Comparison of ENCODE assay signal across 19 mouse cellular contexts in the genomic region with DNA sequence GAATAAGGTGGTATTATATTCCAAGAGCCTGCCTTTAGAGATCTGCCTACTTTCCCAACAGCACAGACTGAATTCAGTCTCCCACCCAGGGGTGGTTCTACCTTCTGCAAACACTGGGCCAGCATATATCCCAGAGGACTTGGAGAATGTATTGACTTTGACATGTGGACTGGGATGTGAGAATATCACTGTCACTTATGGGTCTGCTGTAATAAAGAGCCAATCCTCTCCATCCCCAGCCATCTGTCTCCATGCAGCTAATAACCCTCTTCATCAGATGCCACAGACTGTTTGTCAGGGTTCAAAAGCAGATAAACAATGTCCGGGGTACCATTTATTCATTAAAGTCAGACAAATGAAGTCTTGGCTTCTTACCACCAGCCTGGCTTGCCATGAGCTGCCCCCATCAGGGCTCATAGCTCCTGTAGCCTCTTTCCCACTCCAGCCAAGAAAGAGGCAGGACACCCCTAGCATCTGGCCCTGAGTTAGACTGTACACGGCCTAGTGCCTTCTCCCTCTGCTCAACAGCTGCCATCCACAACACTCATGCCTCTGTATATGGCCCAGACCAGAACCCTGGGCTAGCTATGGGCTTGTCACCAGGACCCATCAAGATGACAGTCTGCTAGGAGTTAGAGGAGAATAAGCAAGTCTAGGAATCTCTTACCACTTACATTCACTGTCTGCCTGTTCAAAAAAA.
A peak's percentile ranks its signal among the peaks of the same experiment; 100 is the strongest.
DNase-seq lines count a peak whose midpoint lies in the region; ATAC-seq and TF ChIP-seq lines count a peak whose summit lies in the region.
"Had no signal": no experiment of that assay in that cellular context is flagged by ENCODE, and none has a peak within 500 bp of the region (broad histone marks: within the 10 kb centered on the region; RNA-seq: fewer than 3 reads in every experiment).

No protein-coding gene starts in this region.

- H3K4me2 ChIP-seq in embryonic facial prominence, embryonic 11.5 days (ENCODE audit: low read depth, low read length) = no peak overlapping the region
- H3K4me2 ChIP-seq in neural tube, embryonic 12.5 days (replicated peaks) = no peak overlapping the region
- no peak overlapping the region for H3K4me2 ChIP-seq in stomach, postnatal 0 days (replicated peaks; ENCODE audit: low read depth)
- H3K4me2 ChIP-seq: embryonic facial prominence, embryonic 15.5 days; heart, embryonic 12.5 days; intestine, embryonic 15.5 days; limb, embryonic 15.5 days; liver, embryonic 15.5 days had no signal

- ATAC-seq in embryonic facial prominence, embryonic 11.5 days (replicated peaks; ENCODE audit: insufficient number of reproducible peaks, low FRiP score, low TSS enrichment, low read depth) = 0 out of 2 replicates have a peak, but pooled peaks have one; percentile 48
- ATAC-seq in neural tube, embryonic 12.5 days (ENCODE audit: low FRiP score, low read depth) = peak; percentile 63
- ATAC-seq in stomach, postnatal 0 days (ENCODE audit: low FRiP score, low TSS enrichment) = no peak
- ATAC-seq: activated CD4-positive, CD25-positive, alpha-beta regulatory T cell, adult 4 months; intestine, embryonic 15.5 days had no signal

- H3K4me3 ChIP-seq in embryonic facial prominence, embryonic 11.5 days (ENCODE audit: low read depth, low read length) = no peak overlapping the region
- no peak overlapping the region for H3K4me3 ChIP-seq in embryonic facial prominence, embryonic 10.5 days
- no peak overlapping the region for H3K4me3 ChIP-seq in layer of hippocampus, adult 2 months
- H3K4me3 ChIP-seq in neural tube, embryonic 12.5 days = no peak overlapping the region
- H3K4me3 ChIP-seq in stomach, postnatal 0 days (ENCODE audit: low read depth, low read length) = no peak overlapping the region
- H3K4me3 ChIP-seq: embryonic facial prominence, embryonic 15.5 days; gastrocnemius, adult 2 months; heart, embryonic 12.5 days; intestine, embryonic 15.5 days; limb, embryonic 15.5 days; liver, embryonic 15.5 days had no signal

- H3K4me1 ChIP-seq in embryonic facial prominence, embryonic 11.5 days (ENCODE audit: control insufficient read depth, insufficient read depth, low read length) = no peaks in the 10 kb centered on the region
- no peaks in the 10 kb centered on the region for H3K4me1 ChIP-seq in embryonic facial prominence, embryonic 10.5 days
- no peaks in the 10 kb centered on the region; the same call in 1 of the 2 replicates for H3K4me1 ChIP-seq in neural tube, embryonic 12.5 days
- no peaks in the 10 kb centered on the region for H3K4me1 ChIP-seq in stomach, postnatal 0 days (replicated peaks; ENCODE audit: control insufficient read depth, insufficient read depth)
- H3K4me1 ChIP-seq: embryonic facial prominence, embryonic 15.5 days; heart, embryonic 12.5 days; intestine, embryonic 15.5 days; limb, embryonic 15.5 days; liver, embryonic 15.5 days had no signal

- no peak for TF ChIP-seq EP300 in stomach, postnatal 0 days (optimal IDR thresholded peaks at IDR 0.05)

- no peaks in the 10 kb centered on the region for H3K9me3 ChIP-seq in embryonic facial prominence, embryonic 11.5 days (replicated peaks; ENCODE audit: control insufficient read depth, low read length)
- H3K9me3 ChIP-seq in embryonic facial prominence, embryonic 10.5 days = no peaks in the 10 kb centered on the region
- no peaks in the 10 kb centered on the region for H3K9me3 ChIP-seq in neural tube, embryonic 12.5 days
- no peaks in the 10 kb centered on the region for H3K9me3 ChIP-seq in stomach, postnatal 0 days (ENCODE audit: control insufficient read depth, low read length)
- H3K9me3 ChIP-seq: embryonic facial prominence, embryonic 15.5 days; G1E; heart, embryonic 12.5 days; intestine, embryonic 15.5 days; limb, embryonic 15.5 days; liver, embryonic 15.5 days had no signal

- H3K9ac ChIP-seq in embryonic facial prominence, embryonic 11.5 days (replicated peaks; ENCODE audit: low read length) = no peak overlapping the region
- no peak overlapping the region for H3K9ac ChIP-seq in neural tube, embryonic 12.5 days
- no peak overlapping the region for H3K9ac ChIP-seq in stomach, postnatal 0 days (ENCODE audit: low read length)
- H3K9ac ChIP-seq: embryonic facial prominence, embryonic 15.5 days; heart, embryonic 12.5 days; intestine, embryonic 15.5 days; limb, embryonic 15.5 days; liver, embryonic 15.5 days had no signal

- no peaks in the 10 kb centered on the region for H3K36me3 ChIP-seq in embryonic facial prominence, embryonic 11.5 days (replicated peaks; ENCODE audit: control insufficient read depth, insufficient read depth, low read depth, low read length)
- no peaks in the 10 kb centered on the region for H3K36me3 ChIP-seq in embryonic facial prominence, embryonic 10.5 days (replicated peaks)
- no peaks in the 10 kb centered on the region for H3K36me3 ChIP-seq in neural tube, embryonic 12.5 days
- H3K36me3 ChIP-seq in stomach, postnatal 0 days (ENCODE audit: control insufficient read depth, insufficient read depth, low read length) = no peaks in the 10 kb centered on the region
- H3K36me3 ChIP-seq: embryonic facial prominence, embryonic 15.5 days; G1E; heart, embryonic 12.5 days; intestine, embryonic 15.5 days; limb, embryonic 15.5 days; liver, embryonic 15.5 days had no signal

- no peaks in the 10 kb centered on the region for H3K27me3 ChIP-seq in embryonic facial prominence, embryonic 11.5 days (ENCODE audit: control insufficient read depth, insufficient read depth, low read length)
- no peaks in the 10 kb centered on the region for H3K27me3 ChIP-seq in embryonic facial prominence, embryonic 10.5 days (replicated peaks; ENCODE audit: low read depth, poor library complexity, severe bottlenecking)
- no peaks in the 10 kb centered on the region for H3K27me3 ChIP-seq in neural tube, embryonic 12.5 days (replicated peaks)
- no peaks in the 10 kb centered on the region for H3K27me3 ChIP-seq in stomach, postnatal 0 days (ENCODE audit: control insufficient read depth, insufficient read depth, low read length)
- H3K27me3 ChIP-seq: embryonic facial prominence, embryonic 15.5 days; heart, embryonic 12.5 days; intestine, embryonic 15.5 days; limb, embryonic 15.5 days; liver, embryonic 15.5 days had no signal

- no peak overlapping the region for H3K27ac ChIP-seq in embryonic facial prominence, embryonic 11.5 days (replicated peaks; ENCODE audit: low read depth, low read length)
- no peak overlapping the region for H3K27ac ChIP-seq in embryonic facial prominence, embryonic 10.5 days (replicated peaks)
- H3K27ac ChIP-seq in layer of hippocampus, adult 2 months = peak overlapping the region; percentile 33
- no peak overlapping the region for H3K27ac ChIP-seq in neural tube, embryonic 12.5 days
- H3K27ac ChIP-seq in stomach, postnatal 0 days (replicated peaks) = no peak overlapping the region
- H3K27ac ChIP-seq: embryonic facial prominence, embryonic 15.5 days; gastrocnemius, adult 2 months; intestine, embryonic 15.5 days; limb, embryonic 15.5 days; liver, embryonic 15.5 days had no signal

- TF ChIP-seq CTCF in layer of hippocampus, adult 2 months (conservative IDR thresholded peaks at IDR 0.05) = no peak
- TF ChIP-seq CTCF in stomach, postnatal 0 days (IDR thresholded peaks at IDR 0.05; ENCODE audit: low read depth) = no peak

- WGBS in embryonic facial prominence, embryonic 11.5 days = 84% methylated on average over 2 of the region's 2 CpGs
- 85% methylated on average over 2 of the region's 2 CpGs for WGBS in embryonic facial prominence, embryonic 10.5 days
- 79% methylated on average over 2 of the region's 2 CpGs for WGBS in neural tube, embryonic 12.5 days
- WGBS in stomach, postnatal 0 days = 85% methylated on average over 2 of the region's 2 CpGs

- no peak for DNase-seq in embryonic facial prominence, embryonic 11.5 days (ENCODE audit: low spot score)
- no peak for DNase-seq in embryonic facial prominence, embryonic 10.5 days (ENCODE audit: low spot score)
- no peak for DNase-seq in layer of hippocampus, adult 2 months (ENCODE audit: low spot score in 2 of 2)
- no peak for DNase-seq in layer of hippocampus, adult 9-11 months
- DNase-seq in neural tube, embryonic 10.5 days (ENCODE audit: extremely low spot score, low spot score) = no peak
- DNase-seq in gastrocnemius, postnatal 4 days (ENCODE audit: low spot score in 2 of 2) = no peak
- no peak for DNase-seq in stomach, postnatal 0 days (ENCODE audit: low spot score)
- DNase-seq: cerebellum, postnatal 14 days; right cerebral cortex, postnatal 14 days; spleen, adult 18-20 months had no signal
